Mouse (Mus musculus): Measurements from ENCODE around the gene Tmco4.

DNA sequence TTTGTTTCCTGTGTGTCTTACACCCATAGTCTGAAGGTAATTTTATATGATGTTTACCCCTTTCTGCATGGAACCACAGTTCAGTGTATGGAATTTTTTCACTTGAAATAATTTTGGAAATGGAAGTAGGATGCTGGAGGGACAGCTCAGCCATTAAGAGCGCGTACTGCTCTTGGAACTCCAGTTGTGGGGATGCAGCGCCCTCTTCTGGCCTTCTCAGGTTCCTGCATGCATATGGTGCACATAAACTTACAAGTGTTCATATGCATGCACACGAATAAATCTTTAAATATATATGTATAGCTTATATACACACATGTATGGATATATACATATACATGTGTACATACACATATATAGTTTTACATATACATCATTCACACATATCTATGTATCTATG is 24.4 kb downstream of the Tmco4 start:
- TF ChIP-seq GATA1 (IDR thresholded peaks at IDR 0.05; ENCODE audit: borderline replicate concordance, low read length), result no peak
- no peak for TF ChIP-seq FLI1 (IDR thresholded peaks at IDR 0.05; ENCODE audit: low read length)
